Mouse (Mus musculus): ENCODE results near the gene Rasal3.

Gene Rasal3

DNA sequence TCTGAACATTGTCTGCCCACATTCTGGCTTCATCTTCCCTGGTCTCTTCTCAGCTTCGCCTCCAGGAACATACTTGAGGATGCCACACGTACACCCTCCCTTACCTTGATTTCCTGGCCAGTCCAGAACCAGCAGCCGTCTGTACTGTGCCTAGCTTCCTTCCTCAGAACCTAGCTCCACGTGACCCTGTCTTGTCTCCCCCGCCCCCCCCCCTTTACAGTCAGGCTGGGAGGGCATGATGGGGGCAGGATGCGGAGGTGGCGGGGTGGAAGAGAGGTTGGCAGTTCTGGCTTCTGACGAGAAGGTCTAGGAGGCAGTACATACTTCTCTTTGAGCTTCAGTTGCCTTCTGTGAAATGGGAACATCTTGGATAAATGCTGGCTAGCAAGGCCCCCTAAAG is at the start of gene Rasal3:
TSS of gene Rasal3 (minus strand) at position 167 of the 400 bp plus-strand sequence.
- DNase-seq: no peak

DNA sequence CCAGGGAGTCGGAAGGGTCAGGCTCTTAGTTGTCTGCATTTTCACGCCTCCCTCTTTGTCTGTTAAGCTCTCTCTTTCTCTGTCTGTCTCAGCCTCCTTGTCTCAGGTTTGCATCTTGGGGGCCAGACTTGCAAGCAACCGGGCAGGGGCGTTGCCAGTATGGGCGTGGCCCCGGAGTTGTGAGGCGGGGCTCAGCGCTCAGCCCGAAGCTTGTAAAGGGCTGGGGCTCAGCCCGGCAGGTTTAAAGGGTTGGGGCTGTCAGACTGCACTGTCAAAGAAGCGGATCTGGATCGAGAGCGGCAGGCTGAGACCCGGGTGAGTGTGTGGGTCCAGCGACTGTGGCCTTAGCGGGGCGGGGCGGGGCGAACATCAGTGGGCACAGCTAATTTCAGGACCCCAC is 49.1 kb upstream of the Rasal3 start, which contains the start of gene Cyp4f39:
TSS of gene Cyp4f39 (plus strand) at position 242 of the 400 bp plus-strand sequence.
- no peak for DNase-seq

DNA sequence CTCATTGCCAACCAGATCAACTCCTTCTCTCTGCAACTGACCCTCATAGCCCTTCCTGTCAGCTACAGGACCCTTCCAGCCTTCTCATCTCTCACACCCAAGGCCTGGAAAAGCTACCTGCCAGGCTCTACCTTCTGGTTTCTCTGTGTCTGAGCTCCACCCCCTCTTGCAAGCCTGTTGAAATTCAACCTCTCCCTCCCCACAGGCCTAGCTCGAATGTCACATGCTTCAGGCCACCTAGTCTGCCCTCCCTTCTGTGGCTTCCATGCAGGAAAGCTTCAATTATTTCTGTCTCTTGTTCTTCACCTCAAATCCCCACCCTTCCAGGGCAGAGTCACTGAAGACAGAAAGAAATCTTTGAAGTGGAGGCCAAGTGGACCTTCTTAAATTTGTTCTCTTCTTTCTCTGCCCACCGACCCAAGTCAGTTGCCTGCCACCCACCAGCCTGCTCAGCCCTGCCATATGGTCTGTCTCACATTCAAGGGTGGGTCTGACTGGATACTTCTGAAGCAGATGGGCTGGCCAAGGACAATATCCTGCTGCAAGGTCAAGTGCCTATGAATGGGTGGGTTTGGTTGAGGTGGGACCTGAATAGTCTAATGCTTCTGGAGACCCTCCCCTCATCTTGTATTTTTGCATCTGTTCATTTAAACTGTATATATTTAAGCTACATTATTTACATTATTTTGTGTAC is 47.6 kb upstream of the Rasal3 start:
- no peak for DNase-seq

- DNase-seq: no peak
Observed at GRCm38 (mm10) chr17:32449042-32449441, 45.7 kb upstream of the Rasal3 start.

GRCm38 (mm10) chr17:32447195-32447594 is 43.8 kb upstream of the Rasal3 start:
- DNase-seq: no peak

- DNase-seq: no peak
Observed at GRCm38 (mm10) chr17:32445016-32445415, 41.6 kb upstream of the Rasal3 start.

- DNase-seq: no peak
Observed at GRCm38 (mm10) chr17:32443245-32443644, 39.9 kb upstream of the Rasal3 start.

DNA sequence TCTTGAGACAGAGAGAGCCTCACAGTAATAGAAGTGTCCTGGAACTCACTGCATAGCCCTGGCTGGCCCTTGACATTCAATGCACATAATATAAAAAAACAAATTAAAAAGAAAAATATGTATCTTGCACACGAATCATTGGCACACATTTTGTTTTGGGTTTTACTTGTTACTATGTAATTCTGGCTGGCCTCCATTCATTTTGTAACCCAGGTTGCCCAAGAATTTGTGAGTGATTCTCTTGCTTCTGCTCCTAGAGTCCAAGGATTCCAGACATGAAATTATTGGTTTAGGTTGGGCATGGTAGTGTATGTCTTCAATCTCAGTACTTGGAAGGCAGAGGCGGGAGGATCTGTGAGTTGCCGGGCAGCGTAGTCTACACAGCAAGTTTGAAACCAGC is 33.7 kb upstream of the Rasal3 start:
- DNase-seq: no peak

- no peak for DNase-seq
Observed at GRCm38 (mm10) chr17:32435151-32435550, 31.8 kb upstream of the Rasal3 start.

DNA sequence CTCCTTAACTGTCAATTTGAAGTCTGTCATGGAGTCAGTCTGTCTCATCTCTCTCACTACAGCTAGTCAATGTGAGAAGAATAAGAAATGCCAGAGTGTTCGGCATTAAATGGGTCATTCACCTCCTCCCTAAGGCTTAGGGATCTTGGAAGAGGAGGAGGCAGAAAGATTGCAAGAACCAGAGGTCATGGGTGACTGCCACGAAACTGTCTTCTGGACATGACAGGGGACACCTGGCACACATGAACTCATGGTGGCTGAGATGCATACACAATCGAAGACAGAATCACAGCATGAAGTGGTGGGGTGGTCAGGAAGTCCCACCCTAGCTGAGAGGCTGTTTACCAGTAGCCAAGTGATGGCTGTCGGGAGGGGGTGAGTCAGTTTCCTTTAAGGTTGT is 30.9 kb upstream of the Rasal3 start:
- DNase-seq: no peak

DNA sequence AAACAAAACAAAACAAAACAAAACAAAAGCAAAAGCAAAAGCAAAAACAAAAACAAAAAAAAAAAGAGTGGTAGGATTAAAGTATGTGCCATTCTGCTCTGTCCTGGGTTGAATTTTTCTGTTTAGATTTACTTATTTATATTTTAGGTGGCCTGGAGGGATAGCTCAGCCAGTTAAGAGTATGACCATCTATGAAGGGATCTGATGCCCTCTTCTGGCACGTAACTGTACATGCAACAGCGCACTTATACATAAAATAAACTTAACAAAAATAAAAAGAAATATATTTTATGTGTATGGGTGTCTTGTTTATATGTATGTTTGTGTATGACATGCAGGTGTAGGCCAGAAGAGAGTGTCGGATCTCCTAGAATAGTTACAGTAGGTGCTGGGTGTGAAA is 28.6 kb upstream of the Rasal3 start:
- no peak for DNase-seq

GRCm38 (mm10) chr17:32426610-32427009 is 23.2 kb upstream of the Rasal3 start:
- DNase-seq: no peak

DNA sequence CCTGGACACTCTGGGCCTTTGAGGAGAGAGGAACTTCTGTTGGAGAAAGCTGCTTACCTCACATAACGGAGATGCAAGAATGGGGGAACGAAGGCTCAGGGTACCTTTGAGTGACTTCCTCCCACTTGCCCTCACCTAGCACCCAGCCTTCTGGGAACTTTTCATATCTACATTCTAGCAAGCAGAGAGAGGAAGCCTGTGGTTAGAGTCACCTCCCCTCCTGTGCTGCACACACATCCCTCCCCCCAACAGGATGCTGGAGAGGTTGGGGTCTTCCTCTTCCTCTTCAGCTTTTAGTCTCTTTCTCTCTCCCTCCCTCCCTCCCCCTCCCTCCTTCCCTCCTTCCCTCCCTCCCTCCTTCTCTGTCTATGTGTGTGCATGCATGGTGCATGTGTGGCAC is 20.7 kb upstream of the Rasal3 start, which contains the start of gene Pglyrp2:
TSS of gene Pglyrp2 (minus strand) at position 134 of the 400 bp plus-strand sequence.
- no peak for DNase-seq

- no peak for DNase-seq
Observed at GRCm38 (mm10) chr17:32420781-32421180, 17.4 kb upstream of the Rasal3 start.

DNA sequence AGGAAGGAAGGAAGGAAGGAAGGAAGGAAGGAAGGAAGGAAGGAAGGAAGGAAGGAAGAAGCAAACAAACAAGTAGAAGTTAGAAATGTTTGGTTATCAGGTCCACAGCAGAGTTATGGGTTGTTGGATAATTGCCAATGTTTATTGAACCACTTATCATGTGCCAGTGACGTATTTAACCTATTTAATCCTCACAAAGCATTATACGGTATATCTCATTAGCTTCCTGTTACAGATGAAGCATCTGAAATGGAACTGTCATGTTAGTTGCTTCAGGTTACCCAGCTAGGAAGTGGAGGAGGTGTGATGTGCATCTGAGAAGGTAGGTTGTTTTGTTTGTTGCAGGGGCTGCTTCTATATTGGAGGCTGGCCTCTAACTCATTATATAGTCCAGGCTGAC is 16.6 kb upstream of the Rasal3 start:
- DNase-seq: no peak

- no peak for DNase-seq
Observed at GRCm38 (mm10) chr17:32416771-32417170, 13.4 kb upstream of the Rasal3 start.

DNA sequence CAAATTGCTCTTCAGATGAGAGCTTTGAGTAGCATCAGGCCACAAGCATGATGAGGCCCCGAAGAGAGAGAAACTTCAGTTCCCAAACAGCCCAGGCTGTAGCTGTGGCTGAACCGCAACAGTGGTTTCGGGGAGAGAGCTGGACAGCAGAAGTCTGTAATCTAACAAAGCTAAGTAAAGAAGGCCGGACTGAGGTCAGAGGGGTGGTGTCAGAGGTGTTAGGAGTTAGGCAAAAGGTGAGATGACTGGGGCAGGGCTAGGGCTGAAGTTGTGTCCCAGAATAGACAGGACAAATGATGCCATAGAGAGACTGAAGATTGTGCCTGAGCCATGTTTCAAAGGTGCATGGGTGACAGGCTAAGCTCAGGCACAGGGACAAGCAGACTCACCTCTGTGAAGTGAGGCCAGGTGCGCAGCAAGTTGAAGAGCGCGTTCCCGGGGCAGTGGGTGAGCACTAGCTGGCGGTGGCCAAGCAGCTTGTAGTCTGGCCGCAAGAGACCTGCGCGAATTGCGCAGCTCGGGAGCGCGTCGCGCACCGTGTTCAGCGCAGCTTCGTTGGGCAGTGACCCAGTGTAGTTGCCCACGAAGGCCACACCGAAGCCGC is 12.1 kb upstream of the Rasal3 start:
- DNase-seq: no peak

GRCm38 (mm10) chr17:32411898-32412297 is 8.5 kb upstream of the Rasal3 start:
- no peak for DNase-seq

DNA sequence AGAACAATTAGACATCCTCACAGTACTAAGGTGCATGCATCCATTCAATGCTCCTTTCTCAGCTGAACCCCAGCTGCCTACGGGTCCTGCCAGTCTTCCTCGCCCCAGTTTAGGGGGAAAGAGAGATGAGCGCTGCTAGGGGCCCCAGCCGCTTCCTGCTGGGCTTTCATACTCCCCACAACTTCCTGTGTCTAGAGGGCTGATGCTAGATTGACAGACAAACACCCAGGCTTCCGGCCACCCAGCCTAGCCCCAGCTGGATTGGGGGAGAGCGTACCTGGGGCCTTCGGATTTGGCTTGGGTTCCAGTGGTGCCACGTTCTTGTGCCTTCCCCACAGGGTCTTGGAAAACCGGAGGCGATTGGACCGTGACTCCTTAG is 615 bp downstream of the Rasal3 start:
- DNase-seq: no peak

- DNase-seq: no peak
Observed at GRCm38 (mm10) chr17:32402011-32402778, 1.2 kb downstream of the Rasal3 start.

- DNase-seq: no peak
Observed at GRCm38 (mm10) chr17:32396266-32396665, 7.1 kb downstream of the Rasal3 start.

DNA sequence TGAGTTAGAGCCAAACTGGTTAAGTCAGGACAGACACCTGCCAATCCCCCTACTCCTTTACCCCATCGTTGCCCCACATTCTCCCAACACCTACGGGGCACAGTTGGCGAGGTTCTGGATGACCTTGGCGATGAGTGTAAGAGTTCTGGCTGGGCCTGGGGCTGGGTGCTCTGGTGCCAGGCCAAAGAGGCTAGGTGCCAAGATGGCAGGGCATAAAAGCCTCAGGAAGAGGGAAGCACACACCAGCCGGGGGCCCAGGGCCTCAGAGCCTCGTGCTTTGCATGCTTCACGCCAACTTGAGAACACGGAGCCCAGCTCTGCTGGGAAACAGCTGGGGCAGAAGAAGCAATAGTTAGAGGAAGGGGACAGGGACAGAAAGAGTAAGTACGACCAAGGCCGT is 9.4 kb downstream of the Rasal3 start:
- no peak for DNase-seq

DNA sequence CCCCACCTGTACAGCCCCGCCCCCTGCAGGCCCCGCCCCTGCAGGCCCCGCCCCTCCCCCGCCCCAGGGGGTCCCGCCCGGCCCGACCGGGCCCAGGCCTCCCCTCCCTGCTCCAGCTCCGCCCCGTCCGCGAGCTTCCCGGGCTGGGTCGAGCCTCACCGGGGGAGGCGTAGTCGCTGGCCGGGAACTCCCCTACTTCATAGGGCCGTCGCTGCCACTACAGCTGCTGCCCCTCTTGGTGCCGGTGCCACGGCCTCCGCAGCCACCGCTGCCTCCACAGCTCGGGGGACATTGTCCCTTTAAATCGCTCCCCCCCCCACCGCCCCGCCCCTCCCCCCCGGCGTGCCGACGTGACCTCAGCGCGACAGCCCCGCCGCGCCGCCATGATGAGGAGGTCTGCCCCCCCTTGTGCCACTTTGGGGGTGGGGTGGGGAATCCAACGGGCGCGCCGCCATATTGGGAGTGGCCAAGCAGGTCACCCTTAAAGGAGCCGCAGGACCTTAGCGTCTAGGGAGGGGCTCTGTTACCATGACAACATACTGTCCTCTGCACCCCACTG is 14.2 kb downstream of the Rasal3 start, which contains the start of gene Wiz:
TSS of gene Wiz (minus strand) at position 339 of the 559 bp plus-strand sequence.
- DNase-seq: peak; percentile 96 to 98

All from cerebellum, adult 18-20 months (tissue).